18 mouse cellular contexts compared by ENCODE assay signal in genomic region chr1:89042956-89043355, GRCm38 (mm10). TPM values are rescaled to one million over a fixed set of nuclear protein-coding genes. Genes with fewer than 3 reads are reported as not detected.
A peak's percentile ranks its signal among the peaks of the same experiment; 100 is the strongest.
DNase-seq lines count a peak whose midpoint lies in the region; ATAC-seq lines count a peak whose summit lies in the region.
"Had no signal": no experiment of that assay in that cellular context is flagged by ENCODE, and none has a peak within 500 bp of the region (broad histone marks: within the 10 kb centered on the region; RNA-seq: fewer than 3 reads in every experiment).

No protein-coding gene starts in this region.

- no peaks in the 10 kb centered on the region for H3K27me3 ChIP-seq in heart, embryonic 12.5 days (replicated peaks)
- no peaks in the 10 kb centered on the region for H3K27me3 ChIP-seq in embryonic facial prominence, embryonic 10.5 days (replicated peaks; ENCODE audit: low read depth, poor library complexity, severe bottlenecking)
- H3K27me3 ChIP-seq: CH12.LX; forebrain, embryonic 15.5 days; limb, embryonic 15.5 days; megakaryocyte, embryonic 14.5 days; stomach, embryonic 15.5 days had no signal

- no peak for ATAC-seq in heart, embryonic 12.5 days (ENCODE audit: insufficient number of reproducible peaks, low FRiP score)
- ATAC-seq: forebrain, embryonic 15.5 days; hindbrain, postnatal 0 days; intestine, postnatal 0 days had no signal

- H3K27ac ChIP-seq in heart, embryonic 12.5 days (ENCODE audit: poor library complexity, severe bottlenecking), result no peak overlapping the region
- H3K27ac ChIP-seq in embryonic facial prominence, embryonic 10.5 days (replicated peaks), result peak overlapping the region; percentile 30; the same call in 1 of the 2 replicates
- H3K27ac ChIP-seq: forebrain, embryonic 15.5 days; hindbrain, postnatal 0 days; limb, embryonic 15.5 days; stomach, embryonic 15.5 days had no signal

- H3K4me2 ChIP-seq in heart, embryonic 12.5 days, result no peak overlapping the region
- H3K4me2 ChIP-seq: forebrain, embryonic 15.5 days; limb, embryonic 15.5 days; stomach, embryonic 15.5 days had no signal

- H3K4me3 ChIP-seq in heart, embryonic 12.5 days, result no peak overlapping the region
- no peak overlapping the region for H3K4me3 ChIP-seq in embryonic facial prominence, embryonic 10.5 days
- H3K4me3 ChIP-seq: forebrain, embryonic 15.5 days; limb, embryonic 15.5 days; megakaryocyte, embryonic 14.5 days; stomach, embryonic 15.5 days had no signal

- no peaks in the 10 kb centered on the region for H3K36me3 ChIP-seq in heart, embryonic 12.5 days
- H3K36me3 ChIP-seq in embryonic facial prominence, embryonic 10.5 days (replicated peaks), result no peaks in the 10 kb centered on the region
- H3K36me3 ChIP-seq: forebrain, embryonic 15.5 days; limb, embryonic 15.5 days; stomach, embryonic 15.5 days had no signal

- no peak overlapping the region for H3K9ac ChIP-seq in heart, embryonic 12.5 days
- H3K9ac ChIP-seq: forebrain, embryonic 15.5 days; limb, embryonic 15.5 days; stomach, embryonic 15.5 days had no signal

- peaks cover 7% of the 10 kb centered on the region; the same call in 1 of the 2 replicates for H3K4me1 ChIP-seq in heart, embryonic 12.5 days (replicated peaks)
- H3K4me1 ChIP-seq in embryonic facial prominence, embryonic 10.5 days, result peaks cover 10% of the 10 kb centered on the region
- H3K4me1 ChIP-seq: megakaryocyte, embryonic 14.5 days; stomach, embryonic 15.5 days had no signal

- DNase-seq in heart, adult 18-20 months, result peak; percentile 18 to 22
- peak; percentile 7 for DNase-seq in 416B (ENCODE audit: low read depth)
- no peak for DNase-seq in embryonic facial prominence, embryonic 10.5 days (ENCODE audit: low spot score)
- DNase-seq in lung, postnatal 36 days, result peak; percentile 18
- no peak for DNase-seq in layer of hippocampus, postnatal 14 days (ENCODE audit: low spot score in 2 of 2)
- no peak for DNase-seq in kidney, adult 11 months
- no peak for DNase-seq in neural tube, embryonic 10.5 days (ENCODE audit: extremely low spot score, low spot score)
- DNase-seq: cerebellum, adult 9-11 months; midbrain, embryonic 14.5 days had no signal

- WGBS in heart, embryonic 12.5 days, result 80% methylated on average over 10 of the region's 10 CpGs
- 87% methylated on average over 10 of the region's 10 CpGs for WGBS in embryonic facial prominence, embryonic 10.5 days

- H3K9me3 ChIP-seq in heart, embryonic 12.5 days (replicated peaks), result no peaks in the 10 kb centered on the region
- no peaks in the 10 kb centered on the region for H3K9me3 ChIP-seq in embryonic facial prominence, embryonic 10.5 days
- H3K9me3 ChIP-seq: forebrain, embryonic 15.5 days; limb, embryonic 15.5 days; stomach, embryonic 15.5 days had no signal

RNA-seq across cellular contexts. Expression of gene Sh3bp4, which starts 27.3 kb away (rescaled TPM):
- 10 to 100 TPM; 11.2 TPM for total RNA-seq in heart, adult 18-20 months (2021)
- 25.8 and 28.1 TPM in 2 replicates for polyA plus RNA-seq in heart, embryonic 12.5 days (2016; fragmentation: Nextera tagmentation; extraction: Ambion mirVana)
- polyA plus RNA-seq in embryonic facial prominence, embryonic 10.5 days (2016; fragmentation: Nextera tagmentation; extraction: Ambion mirVana), result 25.1 and 26.5 TPM in 2 replicates
- 10 to 100 TPM; 40.1 to 42.1 TPM for total RNA-seq in layer of hippocampus, postnatal 14 days (2021)
- total RNA-seq: CH12.LX; neutrophil, adult 5-6 weeks had no signal

Comparison
In these comparisons a context has a peak if more than half of its experiments do, and no peak if none do; other contexts are left out.
1. DNase-seq: peak in heart, adult 18-20 months (2 of 2), 416B (single experiment) and lung, postnatal 36 days (single experiment); none in embryonic facial prominence, embryonic 10.5 days (single experiment), layer of hippocampus, postnatal 14 days (0 of 2), kidney, adult 11 months (single experiment) and neural tube, embryonic 10.5 days (single experiment).